Mouse (Mus musculus) heart, adult 2 months (tissue): Measurements from ENCODE around the gene Ltbp4. TPM values are rescaled to one million over a fixed set of nuclear protein-coding genes. Genes with fewer than 3 reads are reported as not detected.

Experiments used
- DNase-seq, 2 experiments: peaks; one replicate each; pipeline ENCODE4 v3.0.0; 2021
- H3K27ac ChIP-seq: fragments of 200-600 bp; 2 replicates; pipeline ENCODE4 v1.8.1; 2022
- H3K27me3 ChIP-seq: fragments of 200-500 bp; 2 replicates; pipeline ENCODE4 v1.6.1; 2012; ENCODE audit warnings: mild to moderate bottlenecking, low read length, inconsistent platforms, mixed read lengths; ENCODE audit not compliant: control insufficient read depth, insufficient read depth
- H3K36me3 ChIP-seq: fragments of 200-500 bp; 2 replicates; pipeline ENCODE4 v1.6.1; 2012; ENCODE audit warnings: low read length, inconsistent platforms; ENCODE audit not compliant: control insufficient read depth, insufficient read depth
- H3K4me1 ChIP-seq: fragments of 200-500 bp; 2 replicates; pipeline ENCODE4 v1.6.1; 2011; ENCODE audit warnings: low read length; ENCODE audit not compliant: control insufficient read depth, insufficient read depth
- H3K4me3 ChIP-seq: fragments of 200-600 bp; 2 replicates; pipeline ENCODE4 v1.8.1; 2022
- H3K79me2 ChIP-seq: fragments of 200-500 bp; replicated peaks from 2 replicates; pipeline ENCODE4 v1.6.1; 2012; ENCODE audit warnings: mild to moderate bottlenecking, inconsistent platforms, low read length, moderate library complexity, mixed read lengths; ENCODE audit not compliant: control insufficient read depth, insufficient read depth
- H3K9ac ChIP-seq: fragments of 200-500 bp; 2 replicates; pipeline ENCODE4 v1.6.1; 2012; ENCODE audit warnings: low read depth, mild to moderate bottlenecking, control low read depth, inconsistent platforms, low read length, mixed read lengths
- CTCF ChIP-seq: fragments of 200-600 bp; IDR thresholded peaks from 2 replicates; pipeline ENCODE4 v1.8.1; 2022; ENCODE audit warnings: antibody characterized with exemption, mild to moderate bottlenecking, moderate library complexity
- EP300 ChIP-seq: fragments of 200-500 bp; IDR thresholded peaks from 2 replicates; pipeline ENCODE4 v1.6.1; 2011; ENCODE audit warnings: low read depth, low read length, control low read depth; ENCODE audit not compliant: insufficient read depth
- POLR2A ChIP-seq: fragments of 200-500 bp; IDR thresholded peaks from 2 replicates; pipeline ENCODE4 v1.6.1; 2011; ENCODE audit warnings: mild to moderate bottlenecking, low read depth, low read length, control low read depth; ENCODE audit not compliant: insufficient read depth
- WGBS: fragments of 180-500 bp; shearing (Covaris S2); methylation state at CpG from one replicate; pipeline ENCODE4 v1.1.7; 2018; 5-methylcytosine and 5-hydroxymethylcytosine counted together
- intact Hi-C: fragments of 180-260 bp; cut with DNase I; formaldehyde crosslinking; loops from one replicate; pipeline ENCODE4 v1.15.1; 2025
- polyA plus RNA-seq: library from polyadenylated mRNA; depleted of rRNA; stranded (reverse); fragments of >200 nt; gene quantifications from 2 replicates; pipeline ENCODE4 v1.2.3, GENCODE M21; 2012
- total RNA-seq, 2 experiments: library from RNA; stranded (reverse); gene quantifications; 2 replicates each; pipeline ENCODE4 v1.2.3; 2021

The Ltbp4 gene
- total and polyA plus RNA-seq, 3 experiments, result 187 to 374 (median 221) TPM

GRCm38 (mm10) chr7:27282225-27282624, 55.3 kb downstream of the Ltbp4 start:
- Histone ChIP-seq H3K79me2 (no peaks in the 10 kb centered on the region), H3K27me3 (no peaks in the 10 kb centered on the region), H3K4me1 (no peaks in the 10 kb centered on the region), H3K36me3 (no peaks in the 10 kb centered on the region), H3K27ac (no peak overlapping the region), H3K9ac (no peak overlapping the region), H3K4me3 (no peak overlapping the region)
- WGBS, result 76% methylated on average over 4 of the region's 4 CpGs
- no peak for DNase-seq
- intact Hi-C loops, result no loop called here
- no peak for TF ChIP-seq POLR2A
- no peak for TF ChIP-seq EP300
- TF ChIP-seq CTCF, result no peak

- no peak for TF ChIP-seq POLR2A
- TF ChIP-seq EP300, result no peak
- TF ChIP-seq CTCF, result no peak
- intact Hi-C loops, result no loop called here
Measured at GRCm38 (mm10) chr7:27281717-27282116, 55.8 kb downstream of the Ltbp4 start.

GRCm38 (mm10) chr7:27277191-27277590, 60.3 kb downstream of the Ltbp4 start:
- H3K79me2 ChIP-seq, result no peaks in the 10 kb centered on the region
- H3K9ac ChIP-seq, result no peak overlapping the region
- intact Hi-C loops, result loop anchor here (2.0 kb wide), 2 partner anchors 118 to 144 kb away; no protein-coding TSS in a partner anchor
- no peak overlapping the region for H3K27ac ChIP-seq
- no peak for DNase-seq
- H3K4me3 ChIP-seq, result no peak overlapping the region
- H3K4me1 ChIP-seq, result no peaks in the 10 kb centered on the region
- no peaks in the 10 kb centered on the region for H3K27me3 ChIP-seq
- H3K36me3 ChIP-seq, result no peaks in the 10 kb centered on the region
- TF ChIP-seq CTCF (peak; percentile 76), POLR2A (no peak)
- 92% methylated on average over 3 of the region's 3 CpGs for WGBS

More at GRCm38 (mm10) chr7:27281717-27282116, 55.8 kb downstream of the Ltbp4 start:
- Histone ChIP-seq H3K27ac (no peak overlapping the region), H3K4me3 (no peak overlapping the region), H3K27me3 (no peaks in the 10 kb centered on the region), H3K36me3 (no peaks in the 10 kb centered on the region), H3K79me2 (no peaks in the 10 kb centered on the region), H3K9ac (no peak overlapping the region), H3K4me1 (no peaks in the 10 kb centered on the region)
- WGBS, result 69% methylated on average over 13 of the region's 13 CpGs
- DNase-seq, result no peak

GRCm38 (mm10) chr7:27276021-27276420, 61.5 kb downstream of the Ltbp4 start:
- Histone ChIP-seq H3K36me3 (no peaks in the 10 kb centered on the region), H3K4me3 (no peak overlapping the region), H3K27me3 (no peaks in the 10 kb centered on the region), H3K79me2 (no peaks in the 10 kb centered on the region), H3K4me1 (no peaks in the 10 kb centered on the region), H3K9ac (no peak overlapping the region), H3K27ac (no peak overlapping the region)
- intact Hi-C loops, result loop anchor here (2.0 kb wide), 2 partner anchors 117 to 143 kb away; no protein-coding TSS in a partner anchor
- TF ChIP-seq EP300, result no peak
- 64% methylated on average over 7 of the region's 7 CpGs for WGBS
- DNase-seq, result no peak

GRCm38 (mm10) chr7:27274916-27275315, 62.6 kb downstream of the Ltbp4 start:
- TF ChIP-seq POLR2A, result no peak
- TF ChIP-seq CTCF, result no peak
- no peak for TF ChIP-seq EP300
- no peaks in the 10 kb centered on the region for H3K36me3 ChIP-seq
- no peaks in the 10 kb centered on the region for H3K27me3 ChIP-seq
- H3K4me3 ChIP-seq, result no peak overlapping the region
- DNase-seq, result no peak
- 65% methylated on average over 4 of the region's 4 CpGs for WGBS
- H3K79me2 ChIP-seq, result no peaks in the 10 kb centered on the region
- no peak overlapping the region for H3K9ac ChIP-seq
- H3K4me1 ChIP-seq, result no peaks in the 10 kb centered on the region
- intact Hi-C loops, result no loop called here
- no peak overlapping the region for H3K27ac ChIP-seq

GRCm38 (mm10) chr7:27273739-27274351, 63.6 kb downstream of the Ltbp4 start:
- Histone ChIP-seq H3K4me1 (no peaks in the 10 kb centered on the region), H3K4me3 (no peak overlapping the region), H3K9ac (0 out of 2 replicates have a peak overlapping the region, but pooled peaks have one; percentile 2), H3K79me2 (no peaks in the 10 kb centered on the region), H3K27me3 (no peaks in the 10 kb centered on the region), H3K27ac (no peak overlapping the region), H3K36me3 (no peaks in the 10 kb centered on the region)
- TF ChIP-seq EP300 (no peak), CTCF (peak; percentile 51), POLR2A (no peak)
- intact Hi-C loops, result no loop called here
- 55% methylated on average over 32 of the region's 32 CpGs for WGBS
- DNase-seq, result no peak
